Mouse (Mus musculus): ENCODE measurements at regions not wholly inside any gene's neighbourhood (a gene's known extent, or its start where the extent isn't known, plus 50 kb on each side); places are given as distances from the start of the nearest gene placed in this dataset.

DNA sequence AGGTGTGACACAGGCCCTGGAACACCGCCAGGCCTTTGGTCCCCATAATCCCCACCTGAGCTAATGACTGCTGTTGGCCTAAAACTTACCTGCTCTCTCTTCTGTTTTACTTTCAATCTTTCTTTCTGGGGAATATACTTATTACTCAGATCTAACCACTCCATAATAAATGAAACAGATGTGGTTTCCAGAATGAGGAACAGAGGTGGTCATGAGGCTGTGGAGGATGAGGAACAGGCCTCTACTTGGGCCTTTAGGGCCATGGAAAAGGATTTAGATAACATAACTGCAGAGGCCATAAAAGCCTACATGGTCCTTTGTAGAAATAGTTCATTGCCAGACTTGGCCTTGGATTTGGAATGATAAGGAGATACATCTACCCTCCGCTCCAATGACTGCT, 74.1 kb downstream of the B3gnt5 start:
- no peak for DNase-seq (ENCODE audit: low spot score in 2 of 2)

DNA sequence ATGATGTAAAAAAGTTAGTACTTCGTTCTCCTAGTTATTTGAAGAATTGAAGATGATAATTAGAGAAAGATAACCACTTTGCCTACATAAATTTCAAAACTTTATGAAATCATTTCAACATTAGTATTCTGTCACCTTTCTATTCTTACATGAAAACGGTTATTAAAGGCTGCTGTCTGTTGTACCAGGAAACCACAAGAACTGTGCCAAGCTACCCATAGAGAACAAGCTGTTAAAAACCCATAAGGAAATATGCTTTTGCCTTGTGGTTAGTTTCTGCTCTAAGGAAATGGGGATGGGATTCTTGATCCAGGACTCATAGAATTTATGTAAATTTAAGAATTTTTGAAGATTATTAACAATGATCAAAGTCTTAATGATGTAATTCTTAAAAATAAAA, 74.7 kb downstream of the B3gnt5 start:
- no peak for DNase-seq (ENCODE audit: low spot score in 2 of 2)

DNA sequence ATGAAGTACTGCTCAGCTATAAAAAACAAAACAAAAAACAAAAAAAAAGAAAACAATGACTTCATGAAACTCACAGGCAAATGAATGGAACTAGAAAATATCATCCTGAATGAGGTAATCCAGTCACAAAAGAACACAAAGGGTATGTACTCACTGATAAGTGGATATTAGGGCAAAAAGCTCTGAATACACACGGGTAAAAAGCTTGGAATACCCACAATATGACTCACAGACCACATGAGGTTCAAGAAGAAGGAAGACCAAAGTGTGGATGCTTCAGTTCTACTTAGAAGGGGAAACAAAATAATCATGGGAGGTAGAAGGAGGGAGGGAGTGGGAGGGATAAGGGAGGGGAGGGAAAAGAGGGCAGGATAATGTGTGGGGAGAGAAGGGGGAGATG, 79.8 kb downstream of the B3gnt5 start:
- DNase-seq (ENCODE audit: low spot score in 2 of 2): no peak

DNA sequence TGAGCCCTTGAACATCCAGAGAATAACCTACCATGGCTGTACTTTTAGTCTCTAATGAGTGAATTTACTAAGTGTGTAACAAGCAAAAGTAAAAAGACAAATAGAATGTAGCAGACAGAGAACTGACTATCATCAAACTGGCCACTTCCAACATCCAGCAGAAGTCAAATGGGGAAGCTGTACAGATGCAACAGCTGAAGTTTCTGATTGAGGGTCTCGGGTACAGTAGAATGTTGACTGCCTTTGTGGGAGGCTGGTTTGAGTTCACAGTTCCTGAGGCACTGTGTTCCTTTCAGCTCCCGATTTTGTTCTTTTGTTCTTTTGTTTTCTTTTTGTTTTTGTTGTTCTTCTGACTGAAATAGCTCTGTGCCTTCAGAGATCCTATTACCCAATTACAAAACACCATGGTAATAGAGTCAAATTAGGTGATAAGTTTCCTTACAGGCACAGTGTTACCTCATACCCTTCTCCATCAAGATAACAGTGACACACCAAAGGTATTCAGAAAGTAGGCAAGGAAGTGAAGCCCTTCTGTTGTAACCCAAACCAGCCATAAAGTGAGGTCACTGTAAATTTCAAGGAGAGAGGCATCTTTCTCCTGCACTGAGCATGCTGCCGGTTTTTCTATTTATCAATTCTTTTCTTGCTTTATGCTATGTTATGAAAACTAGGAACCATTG, 82.5 kb downstream of the B3gnt5 start:
- DNase-seq (ENCODE audit: low spot score in 2 of 2): no peak

DNA sequence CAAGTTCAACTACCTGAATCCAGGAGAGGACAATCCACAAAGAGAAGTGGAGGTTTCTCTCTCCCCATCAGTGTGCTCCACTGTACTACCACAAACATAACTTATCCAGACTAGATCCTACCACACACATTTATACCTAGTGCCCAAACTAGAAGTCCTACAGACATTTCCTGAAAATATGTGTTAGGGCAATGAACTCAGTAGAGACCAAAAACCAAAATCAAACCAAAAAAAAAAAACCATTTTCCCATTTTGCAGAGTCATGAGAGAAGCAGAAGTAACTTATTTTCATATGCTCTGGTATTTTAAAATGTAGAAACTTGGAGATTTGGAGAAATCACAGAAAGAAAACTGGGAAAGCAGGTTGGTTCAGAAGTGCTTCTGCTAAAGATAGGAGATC, 83.7 kb downstream of the B3gnt5 start:
- no peak for DNase-seq (ENCODE audit: low spot score in 2 of 2)

DNA sequence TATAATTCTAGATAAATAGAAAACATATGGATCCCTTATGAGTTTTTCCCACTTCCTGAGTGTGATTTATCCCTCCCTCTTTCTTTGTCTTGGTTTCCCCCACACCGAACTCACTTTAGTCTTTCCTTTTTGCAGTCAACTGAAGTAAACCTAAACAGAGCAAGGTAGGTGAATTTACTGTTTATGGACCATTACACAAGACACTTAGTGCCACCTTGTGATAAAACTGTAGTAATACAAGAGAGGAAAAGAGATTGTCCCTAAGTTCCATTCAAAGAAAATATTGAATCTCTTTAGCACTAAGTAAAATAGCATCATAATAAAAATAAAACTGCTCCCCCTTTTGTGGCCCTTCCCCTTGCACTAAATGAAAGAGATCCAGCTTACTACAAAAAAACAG, 88.4 kb downstream of the B3gnt5 start:
- DNase-seq (ENCODE audit: low spot score in 2 of 2): no peak

DNA sequence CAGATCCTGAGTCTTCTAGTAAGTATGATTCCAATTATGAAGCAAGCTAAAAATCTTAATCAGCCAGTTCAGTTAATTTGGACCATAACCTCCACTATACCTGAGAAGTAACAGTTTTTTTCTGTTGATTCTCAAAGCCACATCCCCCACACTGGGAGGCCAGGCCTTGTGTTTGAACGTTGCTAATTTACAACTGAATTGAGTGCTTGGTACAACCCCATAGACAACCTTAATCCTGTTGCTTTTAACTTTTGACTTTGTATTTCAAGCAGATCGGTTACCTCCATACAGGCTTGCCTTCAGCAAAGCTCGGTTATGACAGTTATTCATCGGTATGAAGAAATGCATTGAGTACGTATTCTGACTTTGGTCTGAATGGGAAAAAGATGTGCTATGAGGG, 105.3 kb downstream of the B3gnt5 start:
- no peak for DNase-seq (ENCODE audit: low spot score in 2 of 2)

DNA sequence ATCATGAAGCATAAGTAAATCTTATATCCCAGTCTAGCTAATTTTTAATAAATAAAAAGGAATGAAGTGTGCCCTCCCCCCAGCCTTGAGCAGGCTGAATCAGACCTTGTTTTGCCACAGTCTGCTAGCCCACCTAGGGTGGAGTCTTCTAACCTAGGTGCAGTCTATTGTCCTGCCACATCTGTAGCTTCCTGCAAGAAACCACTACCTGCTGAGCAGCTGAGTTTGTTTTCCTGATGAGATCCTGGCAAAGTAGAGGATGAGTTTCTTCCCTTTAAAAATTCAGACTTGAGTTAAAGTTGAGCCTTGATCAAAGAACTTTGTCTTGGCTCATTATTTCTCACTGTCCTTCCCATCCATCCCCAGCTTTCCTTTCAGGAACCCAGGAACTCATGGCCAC, 105.9 kb downstream of the B3gnt5 start:
- no peak for DNase-seq (ENCODE audit: low spot score in 2 of 2)

DNA sequence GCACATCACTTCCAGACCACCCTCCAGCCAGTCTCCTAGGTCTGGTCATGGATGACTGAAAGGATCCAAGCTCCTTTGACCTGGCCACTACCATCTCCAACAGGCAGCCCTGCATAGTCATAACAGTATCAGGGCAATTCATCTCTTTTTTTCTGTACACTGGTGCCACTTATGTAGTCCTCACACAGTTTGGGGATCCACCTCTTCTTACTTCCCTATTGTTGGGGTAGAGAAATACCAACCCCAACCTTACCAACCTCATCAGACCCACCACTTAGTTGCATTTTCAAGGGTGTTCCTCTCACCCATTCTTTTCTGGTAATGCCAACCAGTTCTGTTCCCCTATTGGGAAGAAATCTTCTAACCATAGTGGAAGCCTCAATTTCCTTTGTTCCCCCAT, 109.4 kb downstream of the B3gnt5 start:
- DNase-seq (ENCODE audit: low spot score in 2 of 2): no peak

DNA sequence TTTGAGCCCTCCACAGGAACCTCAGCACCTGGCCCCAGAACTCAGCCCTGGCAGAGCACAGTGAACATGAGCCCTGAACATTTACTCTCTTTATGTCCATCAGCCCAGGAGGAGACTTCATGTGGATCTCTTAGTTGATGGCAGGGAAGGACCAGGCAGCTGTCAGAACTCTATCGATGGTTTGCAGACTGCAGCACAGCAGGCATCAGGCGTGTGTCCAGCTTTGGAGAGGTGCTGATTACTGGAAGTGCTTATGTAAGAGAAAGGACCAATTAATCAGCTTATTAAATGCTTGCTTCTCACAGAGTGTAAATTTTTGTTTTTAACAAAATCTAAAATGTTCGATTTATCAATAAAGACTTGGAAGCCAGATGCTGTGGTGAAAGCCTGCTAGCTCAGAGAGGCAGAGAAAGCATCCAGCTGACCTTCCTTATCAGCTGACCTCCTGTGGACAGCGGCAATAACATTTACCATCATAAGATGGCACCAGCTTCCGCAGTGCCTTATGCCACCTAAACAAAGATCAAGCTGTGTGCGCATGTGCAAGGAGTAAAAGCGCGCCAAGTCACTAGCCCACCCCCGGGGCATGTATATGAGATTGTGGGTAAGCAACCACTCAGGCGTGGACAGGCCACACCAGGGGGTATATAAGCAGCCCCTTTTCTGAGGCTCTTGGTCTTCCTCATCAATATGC, 105.8 kb downstream of the Klhl6 start:
- DNase-seq (ENCODE audit: low spot score in 2 of 2): no peak

DNA sequence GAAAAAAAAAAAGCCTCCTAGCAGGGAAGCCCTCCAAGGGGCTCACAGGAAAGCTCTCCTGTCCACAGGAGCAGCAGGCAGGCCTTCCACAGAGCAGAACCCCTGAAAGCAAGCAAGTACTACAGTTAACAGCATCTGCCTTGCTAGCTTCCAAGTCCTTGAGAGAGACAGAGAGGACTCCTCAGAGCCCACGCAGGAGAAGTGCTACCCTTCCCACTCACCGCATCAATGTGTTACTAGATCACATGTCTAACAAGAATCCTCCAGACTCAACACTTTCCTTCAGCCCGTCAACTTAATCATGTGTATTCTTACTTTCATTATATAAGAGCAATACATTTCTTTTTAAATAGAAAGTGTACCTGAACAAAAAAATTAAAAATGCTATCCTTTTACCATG, 99.9 kb downstream of the Klhl6 start:
- no peak for DNase-seq (ENCODE audit: low spot score in 2 of 2)

DNA sequence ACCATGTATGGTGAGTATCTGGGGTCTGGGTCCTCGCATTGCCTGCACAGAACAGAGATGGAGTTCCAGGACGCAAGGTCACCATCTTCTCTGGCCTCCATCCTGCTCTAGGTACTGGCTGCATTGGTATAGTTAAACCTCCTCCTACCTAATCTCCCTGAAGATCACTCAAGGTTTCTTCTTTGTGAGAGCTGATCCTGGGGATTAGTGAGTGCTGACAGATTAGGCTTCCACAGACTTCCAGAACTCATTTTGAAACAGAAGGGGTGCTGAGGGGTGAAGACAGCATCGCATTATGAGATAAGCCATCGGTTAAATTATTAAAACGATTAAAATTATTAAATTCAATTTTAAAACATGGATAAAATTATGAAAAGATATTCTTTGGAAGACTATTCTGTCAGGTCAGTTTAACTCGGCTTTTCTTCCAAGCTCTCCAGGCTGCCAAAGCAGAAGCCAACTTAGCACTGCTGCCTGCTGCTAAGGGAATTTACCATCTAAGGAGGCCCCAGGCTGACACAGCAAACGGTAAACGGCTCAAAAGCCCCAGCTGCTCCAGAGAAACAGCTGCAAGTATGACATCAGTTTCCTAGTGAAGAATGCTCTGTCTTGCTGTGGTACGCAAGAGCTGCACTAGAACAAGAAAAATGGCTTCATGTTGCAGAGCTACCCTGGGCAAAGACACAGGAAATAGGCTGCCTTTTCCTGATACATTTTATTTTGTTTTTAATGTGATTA, 98.9 kb downstream of the Klhl6 start:
- DNase-seq (ENCODE audit: low spot score in 2 of 2): peak; percentile 59 to 67

DNA sequence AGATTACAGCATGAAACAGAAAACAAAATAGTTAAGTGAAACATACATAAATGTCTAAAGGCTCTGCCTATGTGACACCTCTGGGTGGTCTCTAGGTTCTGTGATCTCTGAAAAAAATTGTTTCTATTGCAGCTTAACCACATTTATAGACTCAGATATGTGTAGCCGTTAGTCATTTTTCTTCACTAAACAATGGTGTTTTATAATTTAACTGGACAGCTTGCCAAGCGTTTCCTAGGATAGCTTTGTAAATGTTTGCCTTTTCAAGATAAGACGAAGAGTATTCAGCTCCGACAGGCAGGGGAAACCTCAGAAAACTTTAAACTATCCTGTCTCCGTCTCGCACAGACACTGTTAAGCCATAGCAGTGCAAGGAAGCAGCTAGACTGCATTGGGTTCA, 98.3 kb downstream of the Klhl6 start:
- no peak for DNase-seq (ENCODE audit: low spot score in 2 of 2)

DNA sequence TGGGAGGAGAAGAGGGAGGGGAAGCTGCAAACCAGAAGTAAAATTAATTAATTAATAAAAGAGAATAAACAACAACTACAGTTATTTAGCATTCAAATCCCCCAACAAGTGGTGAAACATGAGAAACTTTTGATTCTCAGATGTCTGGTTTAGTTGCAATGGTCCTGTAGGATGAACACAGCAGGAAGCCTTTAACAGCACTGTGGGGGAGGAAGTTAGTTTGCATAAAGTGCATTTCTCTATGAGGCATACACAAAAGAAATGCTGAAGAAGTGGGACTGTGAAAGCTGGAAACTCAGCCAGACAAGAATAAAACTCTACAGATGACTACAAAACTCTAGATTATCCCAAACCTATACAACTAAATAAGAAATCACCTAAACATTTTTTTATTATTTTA, 96.2 kb downstream of the Klhl6 start:
- DNase-seq (ENCODE audit: low spot score in 2 of 2): no peak

DNA sequence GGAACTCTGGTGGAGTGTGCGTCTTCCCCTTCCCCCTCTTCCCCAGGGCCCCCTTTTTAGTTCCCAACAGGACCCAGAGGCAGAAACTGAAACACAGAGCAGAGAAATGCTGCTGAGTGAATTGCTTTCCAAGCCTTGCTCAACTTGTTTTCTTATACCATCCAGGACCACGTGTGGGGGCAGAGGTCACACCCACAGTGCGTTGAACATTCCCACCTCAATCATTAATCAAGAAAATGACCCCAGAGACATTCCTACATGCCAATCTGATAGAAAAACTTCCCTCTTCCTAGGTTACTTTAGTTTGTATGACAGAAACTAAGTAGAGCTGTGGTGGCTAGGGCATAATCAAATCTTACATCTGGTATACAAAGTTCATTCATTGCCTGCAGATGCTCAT, 93.3 kb downstream of the Klhl6 start:
- no peak for DNase-seq (ENCODE audit: low spot score in 2 of 2)

DNA sequence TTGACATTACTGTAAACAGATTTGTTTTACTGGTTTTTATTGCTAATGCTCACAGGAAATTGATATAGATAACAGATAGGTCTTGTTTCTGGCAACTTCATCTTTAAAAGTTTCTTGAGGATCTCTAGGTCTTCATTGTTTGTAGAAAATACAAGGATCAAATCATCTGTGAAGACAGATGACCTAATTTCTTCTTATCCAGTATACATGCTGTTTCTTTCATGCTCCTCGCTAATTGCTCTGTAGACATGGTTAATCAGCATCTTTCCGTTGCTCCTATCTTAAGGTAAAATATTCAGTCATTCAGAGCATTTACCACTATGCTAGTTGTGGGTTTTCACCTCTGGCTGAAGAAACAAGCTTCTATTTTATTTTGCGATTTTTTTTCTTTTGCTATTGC, 91.4 kb downstream of the Klhl6 start:
- DNase-seq (ENCODE audit: low spot score in 2 of 2): no peak

DNA sequence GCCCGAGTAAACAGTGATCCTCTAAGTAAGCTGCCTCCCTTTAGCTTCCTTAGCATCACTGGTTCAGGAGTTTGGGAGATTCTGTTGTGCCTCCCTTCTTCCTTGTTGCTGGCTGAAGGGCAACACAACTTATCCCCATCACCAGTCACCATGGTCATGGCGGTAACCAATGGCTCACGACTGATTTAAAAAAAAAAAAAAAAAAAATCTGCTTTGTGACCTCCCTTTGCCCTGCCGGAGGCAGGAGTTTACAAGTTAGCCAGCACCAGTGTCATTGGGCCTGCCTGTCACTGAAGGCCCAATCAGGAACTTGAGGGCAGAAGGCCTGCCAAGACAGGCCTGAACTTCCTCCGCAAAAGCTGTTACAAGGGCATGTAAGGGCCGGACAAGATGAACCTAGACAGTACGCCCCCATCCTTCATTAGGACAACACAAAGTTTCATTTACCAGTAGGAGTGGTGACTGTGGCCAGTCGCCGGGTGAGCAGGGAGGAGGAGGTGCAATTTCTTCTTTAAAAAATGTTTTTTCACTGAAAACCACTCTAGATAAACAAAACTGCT, 88.3 kb downstream of the Klhl6 start:
- no peak for DNase-seq (ENCODE audit: low spot score in 2 of 2)

Measured in thymus, postnatal 10 days (tissue).